Mouse (Mus musculus): ENCODE measurements around the gene Mrpl50.
A peak's percentile ranks its signal among the peaks of the same experiment; 100 is the strongest.
"Not testable (repeated sequence)": the region's sequence is repeated elsewhere in the genome, so short reads cannot be mapped to it uniquely, and the experiment has no call there.

Gene Mrpl50

DNA sequence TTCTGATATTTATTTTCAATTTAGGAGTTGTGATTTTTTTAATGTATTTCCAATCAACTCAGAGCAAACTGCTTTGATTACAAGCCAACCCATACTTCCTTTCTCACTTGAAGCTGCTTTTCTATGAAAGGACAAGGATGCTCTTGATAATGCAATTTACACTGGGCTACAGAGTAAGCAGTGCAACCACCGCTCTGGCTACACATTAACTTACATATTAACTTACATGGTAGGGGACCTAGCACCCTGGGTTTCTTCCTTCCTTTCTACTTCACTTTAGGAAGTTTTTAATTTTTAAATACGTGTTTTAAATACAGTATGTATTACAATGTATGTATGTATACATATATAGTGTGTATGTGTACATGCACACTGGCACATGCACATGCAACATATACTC lies 11.7 kb downstream of the Mrpl50 start:
- DNase-seq (ENCODE audit: low spot score in 2 of 2): no peak

GRCm38 (mm10) chr4:49506386-49506785 lies 14.5 kb downstream of the Mrpl50 start, which contains the start of gene Baat:
TSS of gene Baat (minus strand) at chr4:49506557.
- no peak for DNase-seq (ENCODE audit: low spot score in 2 of 2)

DNA sequence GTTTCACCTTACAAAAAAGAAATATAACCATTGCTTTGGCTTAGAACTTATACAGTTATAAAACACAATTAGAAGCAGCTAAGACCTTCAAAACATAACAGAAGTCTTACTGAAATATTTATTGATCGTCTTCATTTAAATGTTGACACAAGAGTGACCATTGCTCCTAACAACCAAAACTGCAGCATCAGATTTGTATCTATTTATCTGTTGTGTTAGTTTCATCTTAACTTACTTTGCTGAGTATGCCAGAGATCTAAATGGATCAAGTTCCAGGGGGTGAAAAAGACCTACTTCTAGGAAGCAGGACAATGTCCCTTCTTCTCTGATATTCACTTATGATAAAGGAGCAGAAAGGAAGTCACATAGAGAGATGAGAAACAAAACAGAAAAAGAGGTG lies 17.3 kb downstream of the Mrpl50 start:
- DNase-seq (ENCODE audit: low spot score in 2 of 2): no peak

DNA sequence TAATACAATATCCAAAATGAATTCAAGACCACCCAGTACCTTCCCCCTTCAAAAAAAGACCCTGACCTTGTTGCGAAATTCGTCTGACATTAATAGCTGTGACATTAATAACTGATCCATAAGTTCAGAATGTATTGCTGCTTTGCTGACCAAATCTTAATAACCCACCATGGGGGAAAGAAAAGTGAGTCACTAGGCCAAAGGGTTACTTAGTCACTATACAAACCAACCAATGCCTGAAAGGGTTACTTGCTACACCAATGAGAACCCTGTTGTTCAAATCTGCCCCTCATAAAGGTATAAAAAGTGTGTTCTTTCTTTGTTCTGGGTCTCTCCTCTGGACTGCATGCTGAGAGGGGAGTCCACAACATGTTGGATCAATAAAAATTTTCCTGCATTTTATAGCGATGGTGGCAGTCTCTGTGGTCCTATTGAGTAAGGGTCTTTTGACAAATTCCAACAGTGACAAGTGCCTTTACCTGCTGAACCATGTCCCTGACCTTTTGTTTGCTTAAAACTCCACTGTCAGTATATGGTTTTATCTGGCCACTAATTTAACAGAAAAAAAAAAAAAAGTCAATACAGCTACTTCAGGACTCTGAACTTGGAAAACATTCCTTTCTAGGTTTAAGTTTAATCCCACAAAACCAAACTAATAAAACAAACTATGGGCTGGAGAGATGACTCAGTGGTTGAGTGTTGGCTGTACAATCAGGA lies 34.8 kb downstream of the Mrpl50 start:
- not testable (repeated sequence) for DNase-seq (ENCODE audit: low spot score in 2 of 2)

DNA sequence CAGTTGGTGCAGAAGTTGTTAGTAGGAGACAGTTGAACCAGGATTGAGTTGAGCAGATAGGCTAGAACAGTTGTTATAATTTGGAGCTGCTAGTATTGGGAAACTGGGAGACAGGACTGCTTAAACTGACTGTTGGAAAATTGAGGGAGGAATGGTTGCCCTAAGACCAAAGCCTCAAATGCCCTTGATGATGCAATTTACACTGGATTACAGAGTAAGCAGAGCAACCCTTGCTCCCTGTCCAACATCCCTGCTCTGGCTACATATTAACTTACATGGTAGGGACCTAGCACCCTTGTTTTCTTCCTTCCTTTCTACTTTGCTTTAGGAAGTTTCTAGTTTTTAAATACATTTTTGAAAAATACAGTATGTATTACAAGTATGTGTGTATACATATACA lies 35.5 kb downstream of the Mrpl50 start:
- no peak for DNase-seq (ENCODE audit: low spot score in 2 of 2)

- peak in 1 of 2 experiments; percentile 8 for DNase-seq (ENCODE audit: low spot score in 2 of 2)
Measured at GRCm38 (mm10) chr4:49480896-49481295, 40.0 kb downstream of the Mrpl50 start.

GRCm38 (mm10) chr4:49480104-49480760 lies 40.7 kb downstream of the Mrpl50 start:
- DNase-seq (ENCODE audit: low spot score in 2 of 2): peak in 1 of 2 experiments; percentile 2

- not testable (repeated sequence) for DNase-seq (ENCODE audit: low spot score in 2 of 2)
Measured at GRCm38 (mm10) chr4:49479035-49479434, 41.9 kb downstream of the Mrpl50 start.

DNA sequence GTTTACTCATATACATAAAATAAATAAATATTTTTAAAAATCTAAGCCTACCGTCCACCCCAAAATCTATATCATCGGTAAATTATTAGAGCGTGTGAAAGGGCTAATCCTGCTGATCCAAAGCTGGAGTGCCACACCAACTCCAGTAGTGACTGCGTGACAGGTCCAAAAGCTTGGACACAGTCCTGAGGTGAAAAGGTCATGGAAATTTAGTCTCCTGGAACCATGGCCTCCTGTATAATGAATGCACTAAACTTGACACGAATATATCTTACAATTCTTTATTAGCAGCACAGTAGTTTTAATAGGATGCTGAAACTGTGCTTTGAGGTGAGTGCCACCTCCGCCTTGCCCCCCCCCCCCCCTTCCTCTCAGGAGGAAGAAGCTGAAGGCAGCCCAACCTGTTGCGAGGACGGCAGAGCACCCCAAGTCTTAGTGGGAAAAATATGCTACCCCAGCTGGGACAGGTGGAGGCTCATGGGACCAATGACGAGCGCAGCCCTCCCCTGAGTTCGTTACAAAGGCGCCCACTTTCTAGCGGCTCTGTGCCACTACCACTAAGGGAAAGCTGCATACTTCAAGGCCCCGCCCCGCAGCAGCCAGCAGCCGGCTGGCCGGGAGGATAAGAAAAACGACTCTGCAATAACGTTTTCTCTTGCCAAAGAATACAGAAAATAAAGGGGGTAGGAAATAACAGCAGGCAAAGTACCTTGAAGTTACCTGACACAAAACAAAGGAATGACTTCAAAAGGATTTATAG lies 42.6 kb downstream of the Mrpl50 start:
- DNase-seq (ENCODE audit: low spot score in 2 of 2): no peak

DNA sequence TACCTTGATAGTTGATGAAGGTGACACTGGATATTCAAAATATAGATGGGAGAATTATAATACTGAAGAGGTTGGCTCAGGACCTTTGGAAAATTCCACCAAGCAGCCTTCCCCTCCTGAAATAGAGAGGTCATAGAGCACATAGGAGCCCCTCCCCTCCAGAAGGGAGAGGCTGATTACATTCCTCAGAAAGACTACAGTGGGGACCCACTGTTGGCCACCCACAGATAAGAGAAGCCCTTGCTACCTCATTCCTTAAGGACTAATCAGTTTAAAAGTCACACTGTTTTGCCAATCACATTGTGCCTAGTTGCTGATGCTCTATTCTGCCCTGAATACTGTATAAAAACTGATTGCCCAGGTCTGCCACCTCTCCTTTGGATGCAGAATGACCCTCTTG lies 46.3 kb downstream of the Mrpl50 start:
- no peak for DNase-seq (ENCODE audit: low spot score in 2 of 2)

GRCm38 (mm10) chr4:49473435-49474100 lies 47.3 kb downstream of the Mrpl50 start, which contains the start of gene Acnat1:
TSS of gene Acnat1 (minus strand) at chr4:49473912.
- no peak for DNase-seq (ENCODE audit: low spot score in 2 of 2)

GRCm38 (mm10) chr4:49469435-49470151 lies 51.3 kb downstream of the Mrpl50 start:
- no peak for DNase-seq (ENCODE audit: low spot score in 2 of 2)

GRCm38 (mm10) chr4:49467360-49467759 lies 53.5 kb downstream of the Mrpl50 start:
- no peak for DNase-seq (ENCODE audit: low spot score in 2 of 2)

Data from urinary bladder, adult 18-20 months (tissue).